Mouse (Mus musculus): ENCODE data around the gene 9530053A07Rik.

DNA sequence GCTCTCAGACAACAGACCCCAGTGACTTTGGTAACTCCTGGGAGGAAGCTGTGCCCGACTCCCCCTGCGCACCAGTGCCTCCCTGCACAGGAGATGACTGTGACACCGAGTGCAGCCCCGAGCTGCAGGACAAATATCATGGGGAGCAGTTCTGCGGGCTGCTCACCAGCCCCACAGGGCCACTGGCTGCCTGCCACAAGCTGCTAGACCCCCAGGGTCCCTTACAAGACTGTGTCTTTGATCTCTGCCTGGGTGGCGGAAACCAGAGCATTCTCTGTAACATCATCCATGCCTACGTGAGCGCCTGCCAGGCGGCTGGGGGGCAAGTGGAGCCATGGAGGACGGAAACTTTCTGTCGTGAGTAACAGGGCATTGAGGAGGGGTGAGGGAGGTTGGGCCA is 35.7 kb upstream of the 9530053A07Rik start:
- TF ChIP-seq POLR2A (IDR thresholded peaks at IDR 0.05; ENCODE audit: low read depth, low read length) (no peak), CTCF (conservative IDR thresholded peaks at IDR 0.05; ENCODE audit: insufficient read depth, insufficient read length, low read depth, low read length) (no peak)
